In genomic region chr13:23659636-23660366, GRCm38 (mm10) we compare ENCODE assay signal across 27 mouse cellular contexts. TPM values are rescaled to one million over a fixed set of nuclear protein-coding genes. Genes with fewer than 3 reads are reported as not detected.
DNase-seq lines count a peak whose midpoint lies in the region; ATAC-seq and TF ChIP-seq lines count a peak whose summit lies in the region.
"Had no signal": no experiment of that assay in that cellular context is flagged by ENCODE, and none has a peak within 500 bp of the region (broad histone marks: within the 10 kb centered on the region; RNA-seq: fewer than 3 reads in every experiment).

No protein-coding gene starts in this region.

- H3K4me3 ChIP-seq in heart, postnatal 0 days (ENCODE audit: low read depth, low read length): no peak overlapping the region
- H3K4me3 ChIP-seq in embryonic fibroblast, embryonic 13.5 days (ENCODE audit: insufficient read depth, low read length): no peak overlapping the region
- no peak overlapping the region for H3K4me3 ChIP-seq in stomach, postnatal 0 days (ENCODE audit: low read depth, low read length)
- no peak overlapping the region for H3K4me3 ChIP-seq in neural tube, embryonic 15.5 days (replicated peaks)
- H3K4me3 ChIP-seq: embryonic facial prominence, embryonic 13.5 days; erythroblast, embryonic 14.5 days; forebrain, embryonic 10.5 days; heart, embryonic 13.5 days; hindbrain, embryonic 13.5 days; intestine, embryonic 15.5 days had no signal

- no peak overlapping the region for H3K9ac ChIP-seq in heart, postnatal 0 days (replicated peaks; ENCODE audit: low read depth, low read length)
- H3K9ac ChIP-seq in stomach, postnatal 0 days (ENCODE audit: low read length): no peak overlapping the region
- H3K9ac ChIP-seq in neural tube, embryonic 15.5 days (replicated peaks): no peak overlapping the region
- H3K9ac ChIP-seq: embryonic facial prominence, embryonic 13.5 days; heart, embryonic 13.5 days; hindbrain, embryonic 13.5 days; intestine, embryonic 15.5 days had no signal

- WGBS in heart, postnatal 0 days: 58% methylated on average over 6 of the region's 6 CpGs
- 52% methylated on average over 6 of the region's 6 CpGs for WGBS in stomach, postnatal 0 days
- WGBS in neural tube, embryonic 15.5 days: 72% methylated on average over 6 of the region's 6 CpGs

- H3K27ac ChIP-seq in heart, postnatal 0 days (ENCODE audit: low read depth): no peak overlapping the region
- H3K27ac ChIP-seq in embryonic fibroblast, embryonic 13.5 days (ENCODE audit: insufficient read depth, low read length): peak overlapping the region; percentile 89
- no peak overlapping the region for H3K27ac ChIP-seq in stomach, postnatal 0 days (replicated peaks)
- no peak overlapping the region for H3K27ac ChIP-seq in neural tube, embryonic 15.5 days (replicated peaks)
- H3K27ac ChIP-seq: embryonic facial prominence, embryonic 13.5 days; forebrain, embryonic 10.5 days; heart, embryonic 13.5 days; hindbrain, embryonic 13.5 days; intestine, embryonic 15.5 days had no signal

- no peaks in the 10 kb centered on the region for H3K9me3 ChIP-seq in heart, postnatal 0 days (replicated peaks; ENCODE audit: control insufficient read depth, low read length)
- H3K9me3 ChIP-seq in stomach, postnatal 0 days (ENCODE audit: control insufficient read depth, low read length): no peaks in the 10 kb centered on the region
- H3K9me3 ChIP-seq in neural tube, embryonic 15.5 days (replicated peaks): no peaks in the 10 kb centered on the region
- H3K9me3 ChIP-seq: embryonic facial prominence, embryonic 13.5 days; forebrain, embryonic 10.5 days; G1E; heart, embryonic 13.5 days; hindbrain, embryonic 13.5 days; intestine, embryonic 15.5 days had no signal

- no peak overlapping the region for H3K4me2 ChIP-seq in heart, postnatal 0 days (ENCODE audit: low read depth, low read length)
- no peak overlapping the region for H3K4me2 ChIP-seq in stomach, postnatal 0 days (replicated peaks; ENCODE audit: low read depth)
- no peak overlapping the region for H3K4me2 ChIP-seq in neural tube, embryonic 15.5 days
- H3K4me2 ChIP-seq: embryonic facial prominence, embryonic 13.5 days; heart, embryonic 13.5 days; hindbrain, embryonic 13.5 days; intestine, embryonic 15.5 days had no signal

- no peak for TF ChIP-seq CTCF in heart, postnatal 0 days (IDR thresholded peaks at IDR 0.05; ENCODE audit: low read depth)
- no peak for TF ChIP-seq CTCF in embryonic fibroblast, embryonic 13.5 days (IDR thresholded peaks at IDR 0.05; ENCODE audit: borderline replicate concordance, insufficient read depth, low read length)
- TF ChIP-seq CTCF in stomach, postnatal 0 days (IDR thresholded peaks at IDR 0.05; ENCODE audit: low read depth): no peak

- no peak for ATAC-seq in heart, postnatal 0 days (ENCODE audit: insufficient read depth, low read depth)
- ATAC-seq in stomach, postnatal 0 days (ENCODE audit: low FRiP score, low TSS enrichment): no peak
- ATAC-seq in neural tube, embryonic 15.5 days (ENCODE audit: low FRiP score): no peak
- ATAC-seq: forebrain, embryonic 14.5 days; intestine, embryonic 15.5 days had no signal

- H3K4me1 ChIP-seq in heart, postnatal 0 days (ENCODE audit: control insufficient read depth, insufficient read depth): no peaks in the 10 kb centered on the region
- H3K4me1 ChIP-seq in embryonic fibroblast, embryonic 13.5 days (ENCODE audit: control insufficient read depth, insufficient read depth, low read length): peaks cover 9% of the 10 kb centered on the region
- H3K4me1 ChIP-seq in stomach, postnatal 0 days (replicated peaks; ENCODE audit: control insufficient read depth, insufficient read depth): no peaks in the 10 kb centered on the region
- no peaks in the 10 kb centered on the region for H3K4me1 ChIP-seq in neural tube, embryonic 15.5 days
- H3K4me1 ChIP-seq: embryonic facial prominence, embryonic 13.5 days; forebrain, embryonic 10.5 days; hindbrain, embryonic 13.5 days; intestine, embryonic 15.5 days had no signal

- no peaks in the 10 kb centered on the region for H3K36me3 ChIP-seq in heart, postnatal 0 days (replicated peaks; ENCODE audit: control insufficient read depth, insufficient read depth, low read length)
- H3K36me3 ChIP-seq in stomach, postnatal 0 days (ENCODE audit: control insufficient read depth, insufficient read depth, low read length): no peaks in the 10 kb centered on the region
- H3K36me3 ChIP-seq in neural tube, embryonic 15.5 days: no peaks in the 10 kb centered on the region
- H3K36me3 ChIP-seq: embryonic facial prominence, embryonic 13.5 days; forebrain, embryonic 10.5 days; G1E; heart, embryonic 13.5 days; hindbrain, embryonic 13.5 days; intestine, embryonic 15.5 days had no signal

- intact Hi-C loops in heart, postnatal 36 days (cut with DNase I): no loop called here

- no peak for TF ChIP-seq EP300 in heart, postnatal 0 days (IDR thresholded peaks at IDR 0.05; ENCODE audit: low read depth)
- TF ChIP-seq EP300 in stomach, postnatal 0 days (optimal IDR thresholded peaks at IDR 0.05): no peak

- peak; percentile 18 for DNase-seq in heart, postnatal 0 days (ENCODE audit: low spot score)
- DNase-seq in heart, postnatal 36 days: no peak
- peak; percentile 52 for DNase-seq in 3134 (ENCODE audit: extremely low read depth, insufficient read length, low spot score)
- DNase-seq in Muller cell, postnatal 12 days (ENCODE audit: inconsistent ontology term): peak; percentile 63
- DNase-seq in stomach, postnatal 0 days (ENCODE audit: low spot score): no peak
- DNase-seq: adrenal gland, adult 8-10 months; adrenal gland, postnatal 36 days; cerebellum, adult 11 months; cerebellum, adult 8-10 months; cerebellum, postnatal 25 days; gastrocnemius, postnatal 36 days; heart, adult 11 months; heart, postnatal 10 days had no signal

- no peaks in the 10 kb centered on the region for H3K27me3 ChIP-seq in heart, postnatal 0 days (ENCODE audit: control insufficient read depth, insufficient read depth, low read length)
- no peaks in the 10 kb centered on the region for H3K27me3 ChIP-seq in stomach, postnatal 0 days (ENCODE audit: control insufficient read depth, insufficient read depth, low read length)
- no peaks in the 10 kb centered on the region for H3K27me3 ChIP-seq in neural tube, embryonic 15.5 days (replicated peaks)
- H3K27me3 ChIP-seq: embryonic facial prominence, embryonic 13.5 days; heart, embryonic 13.5 days; hindbrain, embryonic 13.5 days; intestine, embryonic 15.5 days had no signal

- 0 out of 2 replicates have a peak, but pooled peaks have one; percentile 13 for TF ChIP-seq POLR2A in embryonic fibroblast, embryonic 13.5 days (IDR thresholded peaks at IDR 0.05; ENCODE audit: low read depth, low read length)

RNA-seq across cellular contexts. Expression of gene Hist1h2ac, which starts 23.9 kb away (rescaled TPM):
- 62.8 and 88.1 TPM in 2 replicates for total RNA-seq in heart, postnatal 0 days (2014; rRNA removed; ENCODE audit: low replicate concordance)
- polyA plus RNA-seq in heart, postnatal 0 days (2015; fragmentation: Nextera tagmentation; extraction: Ambion mirVana): 0.45 and 0.49 TPM in 2 replicates
- 1 to 10 TPM; 1.6 to 1.8 TPM for total RNA-seq in heart, postnatal 36 days (2021)
- polyA plus RNA-seq in embryonic fibroblast, embryonic 13.5 days (2011; ENCODE audit: insufficient read length, low read depth, missing spikeins): 0.79 and 0.82 TPM in 2 replicates
- 0.57 and 0.74 TPM in 2 replicates for polyA plus RNA-seq in stomach, postnatal 0 days (2015; fragmentation: Nextera tagmentation; extraction: Ambion mirVana)
- 0.26 and 0.54 TPM in 2 replicates for polyA plus RNA-seq in neural tube, embryonic 15.5 days (2015; fragmentation: Nextera tagmentation; extraction: Ambion mirVana)

RNA-seq across cellular contexts. Expression of gene Hist1h2bc, which starts 24.2 kb away (rescaled TPM):
- total RNA-seq in heart, postnatal 0 days (2014; rRNA removed; ENCODE audit: low replicate concordance): 253 and 309 TPM in 2 replicates
- polyA plus RNA-seq in heart, postnatal 0 days (2015; fragmentation: Nextera tagmentation; extraction: Ambion mirVana): 94.4 and 115 TPM in 2 replicates
- 10 to 100 TPM; 64.4 to 75.8 TPM for total RNA-seq in heart, postnatal 36 days (2021)
- polyA plus RNA-seq in embryonic fibroblast, embryonic 13.5 days (2011; ENCODE audit: insufficient read length, low read depth, missing spikeins): 55.6 and 62.4 TPM in 2 replicates
- polyA plus RNA-seq in stomach, postnatal 0 days (2015; fragmentation: Nextera tagmentation; extraction: Ambion mirVana): 105 and 115 TPM in 2 replicates
- polyA plus RNA-seq in neural tube, embryonic 15.5 days (2015; fragmentation: Nextera tagmentation; extraction: Ambion mirVana): 18.4 and 26.8 TPM in 2 replicates

RNA-seq across cellular contexts. Expression of gene Hist1h1t, which starts 35.8 kb away (rescaled TPM):
- 0.23 and 2.0 TPM in 2 replicates for total RNA-seq in heart, postnatal 0 days (2014; rRNA removed; ENCODE audit: low replicate concordance)
- not detected in 2 replicates for polyA plus RNA-seq in heart, postnatal 0 days (2015; fragmentation: Nextera tagmentation; extraction: Ambion mirVana)
- total RNA-seq in heart, postnatal 36 days (2021): not detected
- not detected in 2 replicates for polyA plus RNA-seq in embryonic fibroblast, embryonic 13.5 days (2011; ENCODE audit: insufficient read length, low read depth, missing spikeins)
- not detected in 2 replicates for polyA plus RNA-seq in stomach, postnatal 0 days (2015; fragmentation: Nextera tagmentation; extraction: Ambion mirVana)
- polyA plus RNA-seq in neural tube, embryonic 15.5 days (2015; fragmentation: Nextera tagmentation; extraction: Ambion mirVana): not detected in 2 replicates
- total RNA-seq: gastrocnemius, adult 8-10 months; gastrocnemius, postnatal 36 days; hematopoietic stem cell, adult 5-6 weeks had no signal
- polyA plus RNA-seq: brain, embryonic 14.5 days; cortical plate, adult 2 months; embryonic facial prominence, embryonic 13.5 days; forebrain, embryonic 10.5 days; forebrain, embryonic 14.5 days; G1E; heart, embryonic 13.5 days; hindbrain, embryonic 13.5 days; intestine, embryonic 15.5 days had no signal

RNA-seq across cellular contexts. Expression of gene Hist1h1e, which starts 37.4 kb away (rescaled TPM):
- total RNA-seq in heart, postnatal 0 days (2014; rRNA removed; ENCODE audit: low replicate concordance): 271 and 391 TPM in 2 replicates
- polyA plus RNA-seq in heart, postnatal 0 days (2015; fragmentation: Nextera tagmentation; extraction: Ambion mirVana): 5.6 and 6.7 TPM in 2 replicates
- total RNA-seq in heart, postnatal 36 days (2021): 10 to 100 TPM; 38.1 to 46.3 TPM
- polyA plus RNA-seq in embryonic fibroblast, embryonic 13.5 days (2011; ENCODE audit: insufficient read length, low read depth, missing spikeins): 3.8 and 8.8 TPM in 2 replicates
- 5.9 and 9.1 TPM in 2 replicates for polyA plus RNA-seq in stomach, postnatal 0 days (2015; fragmentation: Nextera tagmentation; extraction: Ambion mirVana)
- polyA plus RNA-seq in neural tube, embryonic 15.5 days (2015; fragmentation: Nextera tagmentation; extraction: Ambion mirVana): 4.3 and 7.0 TPM in 2 replicates

RNA-seq across cellular contexts. Expression of gene Hist1h4c, which starts 38.5 kb away (rescaled TPM):
- 1,145 and 1,607 TPM in 2 replicates for total RNA-seq in heart, postnatal 0 days (2014; rRNA removed; ENCODE audit: low replicate concordance)
- 1.5 and 1.7 TPM in 2 replicates for polyA plus RNA-seq in heart, postnatal 0 days (2015; fragmentation: Nextera tagmentation; extraction: Ambion mirVana)
- total RNA-seq in heart, postnatal 36 days (2021): 10 to 100 TPM; 51.7 to 59.6 TPM
- 2.8 and 3.8 TPM in 2 replicates for polyA plus RNA-seq in embryonic fibroblast, embryonic 13.5 days (2011; ENCODE audit: insufficient read length, low read depth, missing spikeins)
- polyA plus RNA-seq in stomach, postnatal 0 days (2015; fragmentation: Nextera tagmentation; extraction: Ambion mirVana): 2.1 and 3.2 TPM in 2 replicates
- 2.7 and 2.8 TPM in 2 replicates for polyA plus RNA-seq in neural tube, embryonic 15.5 days (2015; fragmentation: Nextera tagmentation; extraction: Ambion mirVana)

Comparison
In these comparisons a context has a peak if more than half of its experiments do, and no peak if none do; other contexts are left out.
1. DNase-seq: peak in heart, postnatal 0 days (single experiment), 3134 (single experiment) and Muller cell, postnatal 12 days (single experiment); none in heart, postnatal 36 days (0 of 2) and stomach, postnatal 0 days (single experiment).